Mouse (Mus musculus) embryonic fibroblast, embryonic 13.5 days (primary cell): ENCODE results near the gene Gcfc2.

ENCODE experiments used
- CTCF ChIP-seq: IDR thresholded peaks from 2 replicates; pipeline ENCODE4 v1.5.1; 2011; ENCODE audit warnings: mild to moderate bottlenecking, control low read depth, low read length, moderate library complexity, borderline replicate concordance; ENCODE audit not compliant: insufficient read depth
- POLR2A ChIP-seq: IDR thresholded peaks from 2 replicates; pipeline ENCODE4 v1.6.1; 2011; ENCODE audit warnings: low read depth, mild to moderate bottlenecking, control low read depth, low read length, moderate library complexity

- no peak for TF ChIP-seq POLR2A
- no peak for TF ChIP-seq CTCF
These were observed 31.7 kb downstream of the Gcfc2 start for GRCm38 (mm10) chr6:81955133-81955532.
